Mouse (Mus musculus) embryo, embryonic 10.5 days (tissue): Measurements from ENCODE around the gene Zcchc24.

Experiments
- DNase-seq: peaks from one replicate; pipeline ENCODE4 v3.0.0-alpha.2; 2015; ENCODE audit warnings: low spot score

Gene Zcchc24

DNA sequence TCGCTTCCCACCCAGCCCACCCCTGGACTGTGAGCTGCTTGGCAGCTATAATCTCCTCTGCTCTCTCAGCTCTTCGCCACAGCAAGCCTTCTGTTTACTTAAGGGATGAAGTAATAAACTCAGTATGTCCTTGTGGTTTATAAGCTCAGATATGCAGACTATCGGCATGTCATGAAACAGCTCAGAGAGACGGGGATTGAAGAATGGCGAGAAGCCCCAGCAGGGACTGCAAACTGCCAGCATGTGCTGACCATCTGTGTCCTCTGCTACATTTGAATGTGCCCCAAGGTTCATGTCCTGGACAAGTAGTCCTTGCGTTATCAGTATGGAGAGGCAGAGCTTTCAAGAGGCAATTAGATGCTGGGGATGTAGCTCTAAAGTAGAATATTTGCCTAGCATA lies 7.5 kb upstream of the Zcchc24 start:
- DNase-seq, result no peak

DNA sequence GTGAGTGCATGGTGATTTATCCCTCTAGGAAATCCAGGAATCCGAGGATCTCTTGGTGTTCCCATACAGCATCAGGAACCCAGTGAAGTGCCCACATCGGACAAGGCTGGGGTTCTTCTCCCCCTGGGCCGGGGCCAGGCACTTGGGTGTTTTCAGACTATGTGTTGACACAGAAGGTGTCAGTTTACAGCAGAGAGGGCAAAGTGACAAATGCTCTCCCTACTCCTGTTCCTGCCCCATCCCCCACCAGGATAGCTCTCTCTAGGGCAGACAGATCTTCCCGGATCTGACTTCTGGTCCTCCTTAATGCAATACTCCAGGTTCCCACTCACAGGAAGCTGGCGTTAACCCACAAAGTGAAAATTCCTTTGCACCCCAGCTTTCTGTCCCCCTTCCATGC lies 5.3 kb upstream of the Zcchc24 start:
- no peak for DNase-seq

DNA sequence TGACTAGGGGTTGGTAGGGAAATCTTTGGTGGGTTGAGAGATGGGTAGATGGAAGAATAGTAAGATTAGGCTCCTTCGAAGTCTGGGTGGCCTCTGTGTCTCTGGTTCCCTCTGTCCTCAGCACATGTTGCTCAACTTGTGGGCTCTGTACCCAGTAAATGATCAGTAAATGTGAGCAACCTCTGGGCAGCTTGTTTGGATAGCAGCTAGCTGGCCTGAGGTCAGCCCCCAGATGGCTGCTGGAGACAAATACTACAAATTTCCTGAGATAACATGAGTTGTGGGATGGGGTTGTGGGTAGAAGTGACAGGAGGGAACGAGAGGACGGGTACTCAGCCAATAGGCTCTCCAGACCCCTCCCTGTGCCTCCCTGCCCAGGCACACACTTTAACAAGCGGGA lies 4.2 kb upstream of the Zcchc24 start:
- DNase-seq, result no peak

DNA sequence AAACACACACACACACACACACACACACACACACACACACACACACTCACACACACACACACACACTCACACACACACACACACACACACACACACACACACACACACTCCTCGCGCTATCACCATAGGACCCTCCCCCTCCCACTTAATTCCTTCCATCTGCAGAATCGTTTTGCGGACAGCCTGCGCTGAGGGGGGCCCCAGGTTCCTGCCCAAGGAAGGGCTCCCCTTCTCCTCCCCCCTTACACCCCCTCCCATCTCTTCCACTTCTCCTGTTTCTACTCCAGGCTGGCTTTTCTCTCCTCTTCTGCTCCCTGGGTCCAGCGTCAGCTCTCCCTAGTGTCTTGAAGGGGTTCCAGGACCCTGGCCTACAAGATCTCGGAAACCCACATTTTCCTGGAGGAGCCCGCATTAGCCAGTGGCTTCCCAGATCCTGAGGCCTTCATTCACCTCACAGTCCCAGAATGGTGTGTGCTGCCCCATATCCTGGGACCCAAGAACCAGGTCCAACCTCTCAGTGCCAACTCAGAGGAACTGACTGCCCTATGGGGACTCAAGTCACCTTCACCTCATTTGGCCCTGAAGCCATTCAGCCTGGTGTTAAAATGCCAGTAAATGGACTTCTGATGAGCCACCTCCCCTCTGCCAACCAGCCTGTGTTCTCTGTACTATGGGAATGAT lies 927 bp upstream of the Zcchc24 start:
- peak; percentile 82 for DNase-seq

DNA sequence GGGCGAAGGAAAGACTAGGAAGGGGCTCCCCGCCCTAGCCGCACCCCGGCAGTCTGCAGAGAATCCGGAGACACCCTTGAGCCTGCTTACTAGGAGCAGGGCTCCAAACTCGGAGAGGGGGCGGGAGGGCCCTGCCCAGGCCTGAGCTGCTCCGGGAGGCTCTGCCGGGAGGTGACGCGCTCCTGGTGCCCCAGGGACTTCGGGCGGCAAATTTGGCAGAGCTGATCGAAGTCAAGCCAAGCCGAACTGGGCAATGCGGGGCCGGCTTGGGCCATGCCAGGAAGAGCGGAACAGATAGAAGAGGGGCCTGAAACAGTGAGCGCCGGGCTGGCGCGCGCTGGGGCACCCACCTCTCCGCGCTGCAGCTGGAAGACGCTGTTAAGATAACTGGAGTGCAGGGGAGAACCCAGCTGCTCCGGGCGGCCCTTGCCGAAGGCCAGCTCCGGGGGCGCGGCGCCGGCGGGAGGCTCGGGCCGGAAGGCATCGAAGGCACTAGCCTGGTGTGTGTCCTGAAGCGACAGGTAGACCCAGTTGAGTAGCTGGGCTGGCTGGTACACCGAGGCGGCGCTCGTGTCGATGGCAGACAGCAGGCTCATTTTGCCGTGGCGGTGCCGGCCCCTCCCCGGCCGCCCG lies 462 bp downstream of the Zcchc24 start:
- DNase-seq, result peak; percentile 55

DNA sequence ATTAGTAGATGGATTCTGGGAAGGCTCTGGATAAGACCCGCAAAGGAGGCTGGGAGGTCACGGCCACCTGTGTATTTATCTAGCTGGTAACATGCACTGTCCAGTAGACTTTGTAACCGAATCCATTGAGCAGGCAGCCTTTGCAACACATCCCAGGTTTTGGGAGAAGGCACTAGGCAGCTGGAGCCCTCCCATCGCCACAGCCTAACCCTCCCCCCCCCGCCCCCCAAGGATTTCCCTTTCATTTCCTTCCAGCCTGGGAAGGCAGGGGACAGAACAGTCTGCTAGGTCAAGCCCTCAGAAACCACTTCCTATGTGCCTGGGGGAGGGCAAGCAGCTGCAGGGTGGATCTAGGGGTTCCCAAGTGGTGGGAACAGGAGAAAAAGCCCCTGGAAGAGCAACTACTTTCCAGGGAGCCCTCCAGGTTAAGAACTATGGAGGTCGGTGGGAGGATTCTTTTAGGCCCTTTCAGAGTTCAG lies 1.1 kb downstream of the Zcchc24 start:
- DNase-seq, result peak; percentile 44

DNA sequence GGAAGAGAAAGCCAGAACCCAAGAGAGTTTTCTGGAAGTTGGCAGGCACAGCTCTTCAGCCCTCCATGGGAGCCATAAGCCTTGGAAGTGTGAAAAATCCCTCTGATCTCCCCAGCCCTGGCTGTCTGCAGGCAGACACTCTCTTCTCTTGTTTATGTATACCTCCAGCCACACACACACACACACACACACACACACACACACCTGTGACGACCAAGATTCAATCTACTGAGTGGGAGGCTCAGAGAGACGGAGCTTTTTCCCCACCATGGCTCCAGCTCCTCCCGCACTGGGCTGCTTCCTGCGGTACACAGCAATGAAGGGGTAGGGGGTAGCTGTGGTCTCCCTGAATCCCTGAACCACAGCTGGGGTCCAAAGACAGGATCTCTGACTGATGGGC lies 2.4 kb downstream of the Zcchc24 start:
- DNase-seq, result no peak

DNA sequence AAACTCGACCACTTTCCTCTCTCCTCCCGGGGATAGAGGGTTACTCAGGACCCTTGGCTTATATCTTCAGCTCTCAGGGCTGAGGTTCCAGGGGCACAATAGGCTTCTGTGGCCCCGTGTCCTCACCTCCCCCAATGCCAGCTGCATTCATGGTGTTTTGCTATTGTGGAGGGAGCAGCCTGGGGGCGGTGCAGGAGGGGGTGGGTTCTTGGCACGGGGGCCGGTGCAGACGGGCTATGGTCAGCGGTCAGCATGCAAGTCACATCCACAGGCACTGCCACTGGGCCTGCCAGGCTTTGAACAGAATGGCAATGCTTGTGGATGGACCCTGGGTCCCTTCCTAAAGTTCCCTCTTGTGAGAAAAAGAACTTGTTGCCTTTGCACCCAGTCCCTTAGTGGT lies 2.9 kb downstream of the Zcchc24 start:
- DNase-seq, result no peak

DNA sequence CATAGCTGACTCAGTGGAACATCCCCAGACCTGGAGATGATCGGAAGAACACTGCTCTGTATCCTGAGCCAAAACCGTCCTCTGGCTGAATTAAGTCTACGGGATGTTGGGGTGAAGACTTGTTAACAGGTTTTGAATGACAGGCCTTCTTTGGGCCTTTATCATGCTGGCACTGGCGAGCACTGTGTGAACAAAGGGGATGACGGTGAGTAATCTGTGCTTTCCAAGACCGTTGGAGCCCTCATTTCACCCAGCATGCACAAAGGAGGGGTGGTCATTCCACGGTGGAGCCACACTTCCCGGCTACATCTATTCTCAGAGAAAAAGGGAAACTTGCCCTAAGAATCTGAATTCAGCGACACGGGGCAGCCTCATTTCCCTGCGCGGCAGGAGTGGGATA lies 3.7 kb downstream of the Zcchc24 start:
- no peak for DNase-seq

DNA sequence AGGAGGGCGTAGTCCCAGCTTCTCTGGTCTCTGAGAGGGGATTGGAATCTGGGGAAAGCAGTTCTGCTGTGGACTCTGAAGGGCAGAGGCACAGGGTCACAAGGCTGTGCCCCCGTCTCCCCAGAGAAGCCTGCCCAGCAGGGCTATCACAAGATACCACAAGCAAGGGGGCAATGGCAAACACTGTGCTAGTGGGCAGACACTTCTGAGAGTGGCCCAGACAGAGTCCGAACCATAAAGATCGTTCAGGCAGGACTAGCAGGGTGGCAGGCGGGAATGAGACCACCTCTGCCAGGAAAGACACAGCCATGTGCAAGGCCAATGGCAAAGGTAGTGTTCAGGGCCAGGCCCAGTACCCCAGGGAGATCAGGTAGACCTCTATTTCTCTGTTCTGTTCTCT lies 7.7 kb downstream of the Zcchc24 start:
- no peak for DNase-seq

DNA sequence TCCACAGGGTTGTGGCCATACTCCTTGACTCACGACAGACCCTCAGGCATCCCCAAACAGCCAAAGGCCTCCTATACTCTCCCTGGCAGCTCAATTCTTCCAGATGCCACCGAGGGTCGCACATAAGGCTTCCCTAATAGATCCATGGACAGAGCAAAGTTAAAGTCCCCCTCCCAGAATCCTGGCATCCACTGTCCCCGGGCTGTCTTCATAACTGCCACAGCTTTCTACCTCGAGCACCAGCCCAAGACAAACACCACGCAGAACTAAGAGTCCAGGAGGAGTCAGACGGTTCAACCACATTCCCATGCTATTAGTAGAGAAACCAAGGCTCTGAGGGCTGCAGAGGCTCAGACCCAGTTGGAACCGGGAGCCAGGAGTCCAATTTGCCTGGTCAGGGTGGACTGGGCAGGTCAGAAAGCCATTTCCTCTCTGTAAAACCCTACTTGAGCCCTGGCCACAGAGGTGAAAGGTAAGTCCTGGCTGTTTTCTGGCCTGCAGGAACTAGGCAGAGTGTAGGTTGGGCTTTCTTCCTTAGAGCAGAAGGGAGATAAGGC lies 8.8 kb downstream of the Zcchc24 start:
- DNase-seq, result no peak

DNA sequence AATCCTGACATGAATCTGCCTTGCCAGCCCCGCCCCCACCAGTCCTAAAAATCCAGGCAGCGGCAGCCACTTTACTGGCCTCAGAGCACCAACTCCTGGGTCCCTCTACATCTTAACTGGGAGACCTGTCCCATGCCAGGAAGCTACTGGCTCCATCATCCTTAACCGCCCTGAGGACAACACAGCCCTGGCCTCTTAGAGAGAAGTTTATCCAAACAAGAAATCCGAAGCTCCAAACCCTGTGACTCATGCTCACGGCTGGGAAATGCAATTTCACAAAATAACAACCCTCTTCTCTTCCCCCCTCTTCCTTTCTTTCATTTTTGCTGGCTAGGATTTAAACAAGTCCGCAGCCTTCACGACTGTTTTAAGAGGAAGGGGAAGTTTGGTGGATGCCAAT lies 9.3 kb downstream of the Zcchc24 start:
- no peak for DNase-seq

DNA sequence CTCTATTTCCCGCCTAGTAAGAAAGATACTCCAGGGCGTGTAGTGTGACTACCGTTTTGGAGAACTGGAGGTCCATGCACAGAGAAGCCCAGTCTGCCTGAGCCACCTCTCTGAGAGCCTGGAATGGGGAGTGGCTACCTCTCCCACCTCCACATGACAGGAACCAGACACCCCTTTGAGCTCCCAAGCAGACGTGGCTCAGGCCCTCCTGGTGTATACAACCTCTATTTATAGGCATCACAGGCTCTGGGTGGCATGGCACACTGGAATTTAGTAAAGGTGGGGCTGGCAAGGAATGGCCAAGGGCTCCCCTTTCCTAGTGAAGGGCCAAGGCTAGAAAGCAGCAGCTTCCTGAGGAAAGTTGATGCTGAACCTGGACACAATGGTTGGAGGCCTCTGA lies 10.9 kb downstream of the Zcchc24 start:
- DNase-seq, result no peak

DNA sequence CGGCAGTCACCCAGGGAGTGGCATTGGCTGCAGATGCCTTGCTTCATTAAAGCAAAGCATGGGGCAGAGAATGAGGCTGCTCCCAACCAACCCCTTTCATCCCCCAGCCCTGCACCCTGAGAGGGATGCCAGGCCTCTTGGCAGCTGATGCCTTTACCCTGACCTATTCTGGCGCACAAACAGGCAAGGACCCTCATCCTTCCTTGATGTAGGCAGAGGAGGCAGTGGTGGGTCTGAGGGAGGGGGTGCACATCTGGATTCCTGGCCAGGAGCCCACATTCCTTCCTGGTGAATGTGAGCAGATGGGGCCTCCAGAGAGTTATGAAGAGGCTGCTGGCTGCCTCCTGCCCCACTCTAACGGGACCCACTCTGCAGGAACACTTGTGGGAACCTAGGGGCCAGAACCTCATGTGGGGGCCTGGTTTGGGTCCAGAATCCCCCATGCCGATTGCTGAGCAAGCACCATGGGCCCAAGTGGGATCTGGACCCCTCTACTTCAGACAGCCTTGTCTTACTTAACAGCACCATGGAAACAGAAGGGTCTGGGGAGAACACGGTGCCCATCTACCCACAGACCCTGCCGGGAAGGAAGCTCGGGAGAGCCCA lies 12.4 kb downstream of the Zcchc24 start:
- no peak for DNase-seq

DNA sequence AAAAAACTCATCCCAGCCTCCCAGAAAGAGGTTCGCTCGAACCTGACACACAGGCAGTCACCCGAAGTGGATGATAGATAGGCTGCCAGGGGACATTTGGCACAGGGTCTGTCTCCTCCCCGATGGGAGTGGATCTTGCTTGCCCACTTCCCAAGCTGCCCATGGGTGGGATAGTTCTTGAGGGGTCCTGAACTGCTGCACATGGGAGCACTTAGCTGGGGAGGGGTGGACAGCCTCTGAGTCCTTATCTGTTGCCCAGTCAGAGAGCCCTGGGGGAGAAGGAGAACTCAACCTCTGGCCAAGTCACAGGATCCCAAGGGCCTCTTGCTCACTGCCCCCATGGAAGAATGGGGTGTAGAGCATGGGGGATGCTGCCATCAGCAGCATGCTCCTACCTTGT lies 13.3 kb downstream of the Zcchc24 start:
- no peak for DNase-seq

DNA sequence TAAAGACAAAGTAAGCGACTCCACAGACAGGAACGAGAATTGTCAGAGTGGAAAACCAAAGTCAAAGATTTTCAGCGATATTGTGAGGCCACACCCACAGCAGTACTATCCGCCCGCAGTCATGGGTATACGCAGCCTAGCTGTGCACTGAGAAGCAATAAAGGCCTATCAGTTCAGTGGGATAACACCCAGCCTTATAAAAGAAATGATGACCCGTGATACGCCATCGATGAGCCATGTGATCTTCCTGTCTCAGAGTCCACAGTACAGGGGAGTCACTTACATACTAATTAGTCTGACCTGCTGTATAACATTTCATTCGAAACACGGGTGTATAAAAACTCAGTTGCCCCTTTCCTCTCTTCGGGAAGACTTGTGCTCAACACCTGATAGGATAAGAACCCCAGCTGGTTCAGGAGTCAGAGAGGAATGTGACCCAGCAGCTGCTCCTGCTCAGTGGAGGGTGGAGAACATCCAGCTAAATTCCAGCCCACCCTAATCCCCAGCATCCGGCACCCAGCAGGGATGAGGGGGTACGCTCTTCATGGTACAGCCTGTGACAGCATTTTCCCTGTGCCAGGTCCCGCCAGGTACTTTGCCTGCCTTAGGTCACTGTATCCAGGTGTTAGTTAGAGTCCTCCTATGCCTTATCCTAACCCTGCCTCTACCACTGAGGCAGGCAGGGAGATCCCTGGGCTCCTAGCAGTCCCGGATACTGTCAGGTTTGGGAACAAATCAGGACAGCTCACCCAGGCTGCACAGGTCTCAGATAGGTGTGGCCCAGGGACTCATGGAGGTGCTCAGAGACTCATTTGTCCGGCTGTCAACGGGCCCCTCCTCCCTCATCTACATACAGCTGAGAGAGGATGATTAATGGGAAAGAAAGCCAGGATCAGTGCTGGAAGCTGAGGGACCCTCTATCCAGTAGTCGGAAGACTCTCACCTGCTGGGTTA lies 14.0 kb downstream of the Zcchc24 start:
- DNase-seq, result no peak

DNA sequence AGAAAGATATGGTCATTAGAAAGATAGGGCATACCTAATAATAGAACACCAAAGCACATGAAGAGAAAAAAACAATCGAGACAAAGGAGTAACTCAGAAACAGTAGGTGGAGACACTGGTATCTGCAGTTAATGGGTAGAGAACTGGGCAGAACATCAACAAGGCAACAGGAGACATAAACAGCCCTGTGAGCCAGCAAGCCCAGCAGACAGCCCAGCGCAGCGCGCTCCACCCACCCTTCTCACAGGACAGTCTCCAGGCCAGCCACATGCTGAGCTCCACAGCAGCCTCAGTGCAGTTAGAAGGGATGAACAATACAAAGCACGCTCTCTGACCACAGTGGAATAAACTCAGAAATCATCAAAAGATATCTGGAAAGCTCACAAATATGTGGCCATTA lies 15.8 kb downstream of the Zcchc24 start:
- no peak for DNase-seq

DNA sequence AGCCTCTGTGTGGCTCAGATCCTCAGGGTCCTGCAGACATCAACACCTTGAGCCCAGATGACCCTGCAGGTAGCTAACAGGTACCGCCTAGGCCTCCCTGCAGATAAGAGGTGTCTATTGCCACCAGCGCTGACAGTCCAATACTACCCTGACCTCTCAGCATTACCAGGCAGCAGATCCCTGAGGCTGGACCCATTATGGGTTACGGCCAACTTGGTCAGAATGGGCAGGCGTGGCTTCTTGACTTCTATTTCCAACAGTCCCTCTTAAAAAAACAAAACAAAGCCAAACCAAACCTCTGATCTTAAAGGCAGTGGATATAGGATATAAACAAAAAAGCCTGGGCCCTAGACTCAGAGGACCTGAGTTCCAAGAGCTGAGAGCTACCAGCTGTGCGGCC lies 17.8 kb downstream of the Zcchc24 start:
- no peak for DNase-seq

DNA sequence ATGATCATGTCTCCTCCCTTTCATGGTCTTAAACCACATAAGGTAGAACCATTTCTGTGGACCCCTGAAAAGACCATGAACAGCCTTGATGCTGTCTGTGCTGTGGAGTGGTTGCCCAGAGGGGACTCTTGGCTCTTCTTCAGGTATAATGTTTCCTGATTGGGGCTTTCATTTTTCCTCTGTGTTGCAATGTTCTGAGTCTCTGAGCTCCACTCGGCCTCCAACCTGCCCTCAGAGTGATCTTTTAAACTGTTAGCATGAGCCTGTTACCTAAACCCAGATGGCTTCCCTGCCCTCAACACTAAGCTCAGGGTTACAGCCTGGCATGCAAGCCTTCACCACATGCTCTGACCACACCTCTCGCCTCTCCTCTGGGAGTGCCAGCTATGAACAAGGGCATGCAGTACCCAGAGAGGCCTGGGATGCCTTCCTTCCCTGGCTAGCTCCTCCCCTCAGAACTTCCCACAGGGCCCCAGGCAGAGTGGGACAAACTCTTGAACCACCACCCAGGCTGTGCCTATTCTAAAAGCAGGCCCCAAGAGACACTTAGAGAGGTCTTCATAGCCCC lies 18.3 kb downstream of the Zcchc24 start:
- no peak for DNase-seq

DNA sequence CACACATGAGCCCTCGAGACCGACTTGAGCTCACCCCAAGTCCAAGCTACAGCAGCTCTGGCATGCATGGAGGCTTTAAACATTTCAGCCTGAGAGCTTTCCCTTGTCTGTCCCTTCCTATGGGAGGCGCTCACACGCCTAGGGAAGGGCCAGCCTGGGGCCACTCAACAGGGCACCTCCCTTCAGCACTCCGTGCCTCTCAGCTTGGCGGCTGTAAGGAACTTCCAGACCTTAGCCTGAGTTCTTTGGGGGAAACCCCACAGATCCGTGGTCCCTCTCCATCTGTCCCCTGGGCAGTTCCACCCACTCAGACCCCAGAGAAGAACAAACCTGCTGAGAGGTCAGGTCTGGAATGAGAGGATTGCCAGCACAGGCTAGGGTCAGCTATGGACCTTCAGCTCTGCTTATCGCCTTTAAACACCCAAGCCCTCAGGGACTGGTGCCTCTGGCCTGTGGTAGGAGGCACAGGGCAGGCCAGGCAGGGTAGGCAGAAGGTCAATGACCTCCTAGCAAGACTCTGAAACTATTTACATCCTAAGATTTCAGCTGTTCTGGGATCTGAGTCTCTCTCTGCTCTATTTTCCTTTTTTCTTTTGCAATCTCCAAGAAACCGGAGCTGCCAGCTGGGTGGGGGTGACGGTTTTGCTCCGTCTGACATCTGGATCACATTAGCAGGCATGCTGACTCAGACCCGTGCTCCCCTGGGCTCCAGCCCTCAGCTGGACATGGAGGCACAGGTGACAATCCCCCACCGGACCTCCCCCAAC lies 19.5 kb downstream of the Zcchc24 start:
- peak; percentile 72 for DNase-seq
